Mouse (Mus musculus) regulatory T cell (primary cell): ENCODE results near the gene Gm37240.

ENCODE experiments used
- in situ Hi-C: fragments of 300-600 bp; cut with MboI, MseI; formaldehyde crosslinking; loops from one replicate; pipeline ENCODE4 v1.15.1; 2025; ENCODE audit warnings: high pct_unique_total_duplicates

Gene Gm37240

GRCm38 (mm10) chr3:85827283-85827682 lies 60.0 kb downstream of the Gm37240 start:
- in situ Hi-C loops, result no loop called here

- in situ Hi-C loops, result no loop called here
Observed at GRCm38 (mm10) chr3:85820839-85821548, 66.3 kb downstream of the Gm37240 start.

- in situ Hi-C loops, result no loop called here
Observed at GRCm38 (mm10) chr3:85819319-85819718, 68.0 kb downstream of the Gm37240 start.

GRCm38 (mm10) chr3:85817191-85817590 lies 70.1 kb downstream of the Gm37240 start, which contains the start of gene Fam160a1:
Fam160a1 (minus strand) TSS chr3:85817291.
- in situ Hi-C loops, result no loop called here

- in situ Hi-C loops, result no loop called here
Observed at GRCm38 (mm10) chr3:85814241-85814640, 73.1 kb downstream of the Gm37240 start.

- in situ Hi-C loops, result no loop called here
Observed at GRCm38 (mm10) chr3:85813101-85814014, 74.0 kb downstream of the Gm37240 start.

- in situ Hi-C loops, result no loop called here
Observed at GRCm38 (mm10) chr3:85812010-85812409, 75.3 kb downstream of the Gm37240 start.

GRCm38 (mm10) chr3:85793166-85793565 lies 94.2 kb downstream of the Gm37240 start:
- in situ Hi-C loops, result no loop called here

- in situ Hi-C loops, result no loop called here
Observed at GRCm38 (mm10) chr3:85789748-85790147, 97.6 kb downstream of the Gm37240 start.

- in situ Hi-C loops, result no loop called here
Observed at GRCm38 (mm10) chr3:85786501-85786900, 100.8 kb downstream of the Gm37240 start.

GRCm38 (mm10) chr3:85780906-85781305 lies 106.4 kb downstream of the Gm37240 start:
- in situ Hi-C loops, result no loop called here

- in situ Hi-C loops, result no loop called here
Observed at GRCm38 (mm10) chr3:85780332-85780731, 107.0 kb downstream of the Gm37240 start.

GRCm38 (mm10) chr3:85777841-85778240 lies 109.5 kb downstream of the Gm37240 start:
- in situ Hi-C loops, result no loop called here

- in situ Hi-C loops, result no loop called here
Observed at GRCm38 (mm10) chr3:85777356-85777755, 110.0 kb downstream of the Gm37240 start.

GRCm38 (mm10) chr3:85776707-85777106 lies 110.6 kb downstream of the Gm37240 start:
- in situ Hi-C loops, result no loop called here

GRCm38 (mm10) chr3:85776126-85776525 lies 111.2 kb downstream of the Gm37240 start:
- in situ Hi-C loops, result no loop called here

- in situ Hi-C loops, result loop anchor here (25.0 kb wide), 1 partner anchor 1663 kb away; the partner anchor contains the start of gene Fcrl5
Observed at GRCm38 (mm10) chr3:85773886-85774285, 113.4 kb downstream of the Gm37240 start.

GRCm38 (mm10) chr3:85773425-85773824 lies 113.9 kb downstream of the Gm37240 start:
- in situ Hi-C loops, result loop anchor here (25.0 kb wide), 1 partner anchor 1664 kb away; the partner anchor contains the start of gene Fcrl5

GRCm38 (mm10) chr3:85764937-85765337 lies 122.4 kb downstream of the Gm37240 start:
- in situ Hi-C loops, result loop anchor here (25.0 kb wide), 1 partner anchor 1672 kb away; the partner anchor contains the start of gene Fcrl5

GRCm38 (mm10) chr3:85764008-85764834 lies 123.1 kb downstream of the Gm37240 start:
- in situ Hi-C loops, result loop anchor here (25.0 kb wide), 1 partner anchor 1673 kb away; the partner anchor contains the start of gene Fcrl5

GRCm38 (mm10) chr3:85757944-85758343 lies 129.4 kb downstream of the Gm37240 start:
- in situ Hi-C loops, result loop anchor here (25.0 kb wide), 1 partner anchor 1679 kb away; the partner anchor contains the start of gene Fcrl5
